Mouse (Mus musculus) testis, postnatal 10 days (tissue): ENCODE data around the gene Dip2c.

Source experiments
- DNase-seq: peaks from one replicate; pipeline ENCODE4 v3.0.0; 2021; ENCODE audit warnings: low spot score

Dip2c gene

GRCm38 (mm10) chr13:9329307-9329915 lies 53.1 kb downstream of the Dip2c start:
- no peak for DNase-seq

GRCm38 (mm10) chr13:9333187-9333586 lies 56.9 kb downstream of the Dip2c start:
- no peak for DNase-seq

- no peak for DNase-seq
Observed at GRCm38 (mm10) chr13:9340293-9340692, 64.0 kb downstream of the Dip2c start.

GRCm38 (mm10) chr13:9342696-9343095 lies 66.4 kb downstream of the Dip2c start:
- DNase-seq, result no peak

- no peak for DNase-seq
Observed at GRCm38 (mm10) chr13:9347448-9347847, 71.1 kb downstream of the Dip2c start.

GRCm38 (mm10) chr13:9350670-9351069 lies 74.3 kb downstream of the Dip2c start:
- no peak for DNase-seq

- no peak for DNase-seq
Observed at GRCm38 (mm10) chr13:9353890-9354289, 77.6 kb downstream of the Dip2c start.

- DNase-seq, result no peak
Observed at GRCm38 (mm10) chr13:9355331-9355730, 79.0 kb downstream of the Dip2c start.

GRCm38 (mm10) chr13:9361457-9361856 lies 85.1 kb downstream of the Dip2c start:
- no peak for DNase-seq

- no peak for DNase-seq
Observed at GRCm38 (mm10) chr13:9371387-9371786, 95.1 kb downstream of the Dip2c start.

- no peak for DNase-seq
Observed at GRCm38 (mm10) chr13:9377130-9377529, 100.8 kb downstream of the Dip2c start.

GRCm38 (mm10) chr13:9380740-9381410 lies 104.5 kb downstream of the Dip2c start:
- DNase-seq, result no peak

GRCm38 (mm10) chr13:9388017-9388416 lies 111.7 kb downstream of the Dip2c start:
- DNase-seq, result no peak

- DNase-seq, result no peak
Observed at GRCm38 (mm10) chr13:9389334-9389733, 113.0 kb downstream of the Dip2c start.

GRCm38 (mm10) chr13:9390204-9390804 lies 114.0 kb downstream of the Dip2c start:
- no peak for DNase-seq

GRCm38 (mm10) chr13:9393470-9393869 lies 117.1 kb downstream of the Dip2c start:
- DNase-seq, result no peak

GRCm38 (mm10) chr13:9395286-9395685 lies 119.0 kb downstream of the Dip2c start:
- no peak for DNase-seq

GRCm38 (mm10) chr13:9398846-9399245 lies 122.5 kb downstream of the Dip2c start:
- DNase-seq, result no peak

- no peak for DNase-seq
Observed at GRCm38 (mm10) chr13:9405399-9405798, 129.1 kb downstream of the Dip2c start.

GRCm38 (mm10) chr13:9408983-9409382 lies 132.7 kb downstream of the Dip2c start:
- DNase-seq, result no peak

GRCm38 (mm10) chr13:9418441-9418840 lies 142.1 kb downstream of the Dip2c start:
- DNase-seq, result no peak

GRCm38 (mm10) chr13:9419213-9419612 lies 142.9 kb downstream of the Dip2c start:
- no peak for DNase-seq

GRCm38 (mm10) chr13:9421949-9422348 lies 145.6 kb downstream of the Dip2c start:
- no peak for DNase-seq

GRCm38 (mm10) chr13:9422876-9423275 lies 146.5 kb downstream of the Dip2c start:
- DNase-seq, result no peak
